Mouse (Mus musculus) heart, embryonic 15.5 days (tissue): ENCODE measurements around the gene Lrrc58. TPM values are rescaled to one million over a fixed set of nuclear protein-coding genes. Genes with fewer than 3 reads are reported as not detected.

Experiments used
- ATAC-seq: fragments of 200-750 bp; cut with Nextera tagmentation; replicated peaks from 2 replicates; pipeline ENCODE4 v1.8.0; 2017; ENCODE audit warnings: low read depth, moderate TSS enrichment; ENCODE audit not compliant: insufficient number of reproducible peaks, insufficient read depth, low FRiP score
- H3K27ac ChIP-seq: fragments of 300-500 bp; sonication (generic); 2 replicates; pipeline ENCODE4 v1.5.1; 2015; ENCODE audit warnings: mild to moderate bottlenecking, inconsistent platforms
- H3K27me3 ChIP-seq: fragments of 300-500 bp; sonication (generic); 2 replicates; pipeline ENCODE4 v1.6.1; 2015; ENCODE audit warnings: inconsistent platforms
- H3K36me3 ChIP-seq: fragments of 300-500 bp; sonication (generic); 2 replicates; pipeline ENCODE4 v1.6.1; 2015; ENCODE audit warnings: mild to moderate bottlenecking, inconsistent platforms
- H3K4me1 ChIP-seq: fragments of 300-500 bp; sonication (generic); replicated peaks from 2 replicates; pipeline ENCODE4 v1.6.1; 2015; ENCODE audit warnings: inconsistent platforms
- H3K4me2 ChIP-seq: fragments of 300-500 bp; sonication (generic); 2 replicates; pipeline ENCODE4 v1.6.1; 2015; ENCODE audit warnings: inconsistent platforms, mild to moderate bottlenecking, moderate library complexity
- H3K4me3 ChIP-seq: fragments of 300-500 bp; sonication (generic); 2 replicates; pipeline ENCODE4 v1.5.1; 2015; ENCODE audit warnings: mild to moderate bottlenecking, inconsistent platforms
- H3K9ac ChIP-seq: fragments of 300-500 bp; sonication (generic); 2 replicates; pipeline ENCODE4 v1.6.1; 2015; ENCODE audit warnings: mild to moderate bottlenecking, inconsistent platforms
- H3K9me3 ChIP-seq: fragments of 300-500 bp; sonication (generic); replicated peaks from 2 replicates; pipeline ENCODE4 v1.6.1; 2016; ENCODE audit warnings: inconsistent platforms
- WGBS: fragments of 180-500 bp; shearing (Covaris S2); methylation state at CpG from one replicate; pipeline ENCODE4 v1.1.7; 2015; ENCODE audit warnings: mixed read lengths; 5-methylcytosine and 5-hydroxymethylcytosine counted together
- polyA plus RNA-seq: library from polyadenylated mRNA; unstranded; fragments of >200 nt; fragmentation: Nextera tagmentation; extraction: Ambion mirVana; gene quantifications from 2 replicates; pipeline ENCODE4 v1.2.1, GENCODE M21; 2015

Lrrc58 gene
- polyA plus RNA-seq, 1 experiment from 2014 or later = 36.4 TPM

DNA sequence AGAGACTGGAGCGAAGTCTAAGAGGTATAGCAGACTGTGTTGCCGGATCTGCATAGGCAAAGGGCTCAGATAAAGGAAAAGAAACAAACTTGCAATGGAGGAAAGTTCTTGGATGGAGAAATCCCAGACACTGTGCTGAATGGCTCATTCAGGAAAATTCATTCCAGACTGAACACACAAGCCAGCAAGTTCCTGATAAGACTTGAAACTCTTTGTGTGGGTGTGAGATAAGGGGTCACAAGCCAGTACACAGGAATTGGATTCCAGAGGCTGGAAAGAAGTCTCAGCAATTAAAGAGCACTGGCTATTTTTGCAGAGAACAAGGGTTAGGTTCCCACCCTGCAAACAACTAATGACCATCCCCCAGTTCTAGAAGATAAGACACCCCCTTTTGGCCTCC lies 25.8 kb downstream of the Lrrc58 start:
- 26% methylated on average over 2 of the region's 2 CpGs for WGBS
- Histone ChIP-seq H3K4me3 (no peak overlapping the region), H3K27ac (peak overlapping the region; percentile 80), H3K9ac (no peak overlapping the region), H3K4me2 (peak overlapping the region; percentile 25), H3K36me3 (no peaks in the 10 kb centered on the region), H3K27me3 (no peaks in the 10 kb centered on the region), H3K4me1 (peaks cover 26% of the 10 kb centered on the region), H3K9me3 (no peaks in the 10 kb centered on the region)
- peak; percentile 95 for ATAC-seq

DNA sequence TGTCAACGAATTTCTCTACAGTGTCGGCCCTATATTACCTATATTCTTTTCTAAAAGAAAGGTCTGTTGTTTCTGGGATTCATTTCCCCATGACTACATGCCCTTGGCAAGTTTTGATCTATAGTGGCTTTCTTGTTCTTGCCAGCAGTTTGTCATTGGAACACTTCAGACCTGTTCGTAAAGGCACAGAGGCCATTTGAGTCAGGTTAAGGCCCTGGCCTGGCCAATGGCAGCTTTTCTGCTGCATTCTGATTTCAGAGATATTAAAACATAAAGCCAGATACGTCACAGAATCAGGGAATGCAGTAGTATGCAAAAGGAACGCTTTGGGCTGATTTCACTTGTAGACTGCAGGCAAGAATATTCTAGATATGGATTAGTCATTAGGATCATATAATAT lies 30.6 kb downstream of the Lrrc58 start:
- no peak for ATAC-seq
- H3K9me3 ChIP-seq = no peaks in the 10 kb centered on the region
- no peak overlapping the region for H3K4me2 ChIP-seq
- no peaks in the 10 kb centered on the region for H3K36me3 ChIP-seq
- H3K4me3 ChIP-seq = no peak overlapping the region
- no peak overlapping the region for H3K27ac ChIP-seq
- peaks cover 13% of the 10 kb centered on the region for H3K4me1 ChIP-seq
- no peak overlapping the region for H3K9ac ChIP-seq
- 84% methylated on average over 5 of the region's 5 CpGs for WGBS
- no peaks in the 10 kb centered on the region for H3K27me3 ChIP-seq

DNA sequence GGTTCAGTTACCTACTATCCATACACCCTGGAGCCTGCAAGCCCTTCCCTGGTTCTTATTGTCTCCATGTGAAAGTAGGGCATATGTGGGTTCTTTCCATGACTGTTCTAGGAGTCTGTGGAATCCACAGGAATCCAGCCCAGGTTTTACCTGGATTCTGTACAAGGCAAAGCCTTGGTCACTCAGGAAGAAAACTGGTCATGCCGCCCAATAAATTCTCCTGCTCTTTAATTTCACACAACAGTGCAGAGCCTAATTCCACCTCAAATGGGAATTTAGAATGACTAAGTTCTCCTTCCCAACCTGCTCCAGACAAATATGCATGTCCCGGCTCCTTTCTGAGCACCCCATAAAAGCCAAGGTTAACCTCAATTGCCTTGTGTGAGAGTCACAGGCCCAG lies 31.2 kb downstream of the Lrrc58 start:
- Histone ChIP-seq H3K4me1 (peaks cover 8% of the 10 kb centered on the region), H3K9ac (no peak overlapping the region), H3K27me3 (no peaks in the 10 kb centered on the region), H3K9me3 (no peaks in the 10 kb centered on the region), H3K36me3 (no peaks in the 10 kb centered on the region), H3K4me2 (no peak overlapping the region), H3K4me3 (no peak overlapping the region), H3K27ac (no peak overlapping the region)
- ATAC-seq = no peak
- 50% methylated on average over 2 of the region's 2 CpGs for WGBS

DNA sequence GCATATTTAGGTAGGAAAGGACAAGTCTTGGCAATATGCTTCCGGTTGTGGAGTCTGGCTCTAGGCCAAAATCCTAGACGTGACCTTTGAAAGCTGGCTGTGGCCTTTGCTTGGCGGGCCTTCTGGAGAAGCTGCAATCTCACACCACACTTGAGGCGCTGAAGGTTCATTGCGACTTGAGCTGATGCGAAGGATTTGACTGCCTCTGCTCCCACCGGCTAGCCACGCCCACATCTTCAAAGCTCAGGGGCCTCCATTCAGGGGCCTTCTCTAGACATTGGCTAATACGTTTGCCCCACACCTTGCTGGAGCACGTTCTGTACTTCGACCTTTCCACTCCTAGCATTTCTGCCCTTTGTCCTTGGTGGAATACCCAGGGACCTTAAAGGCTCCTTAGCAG lies 33.1 kb downstream of the Lrrc58 start:
- 49% methylated on average over 11 of the region's 11 CpGs for WGBS

DNA sequence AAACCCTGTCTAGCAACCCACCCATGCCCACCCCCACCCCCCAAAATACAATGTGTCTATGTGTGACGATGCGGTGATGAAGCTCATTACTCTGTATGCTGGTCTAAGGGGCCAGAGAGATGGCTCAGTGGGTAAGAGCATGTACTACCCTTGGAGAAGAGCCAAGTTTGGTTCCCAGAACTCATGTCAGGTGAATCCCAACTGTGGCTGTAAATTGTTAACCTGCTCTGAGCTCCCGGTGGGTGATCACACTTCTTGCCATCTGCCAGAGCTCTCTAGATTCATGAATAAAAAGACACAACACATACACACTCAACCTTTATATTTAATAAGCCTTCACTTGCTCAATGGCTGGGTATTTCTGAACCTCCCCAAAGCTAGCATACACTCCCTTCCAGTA lies 38.3 kb downstream of the Lrrc58 start:
- no peaks in the 10 kb centered on the region for H3K4me1 ChIP-seq
- no peak overlapping the region for H3K27ac ChIP-seq
- H3K27me3 ChIP-seq = no peaks in the 10 kb centered on the region
- H3K4me3 ChIP-seq = no peak overlapping the region
- no peak overlapping the region for H3K9ac ChIP-seq
- WGBS = 81% methylated on average over 3 of the region's 3 CpGs
- ATAC-seq = no peak
- no peak overlapping the region for H3K4me2 ChIP-seq
- no peaks in the 10 kb centered on the region for H3K36me3 ChIP-seq
- H3K9me3 ChIP-seq = no peaks in the 10 kb centered on the region

More for the DNA sequence above, 33.1 kb downstream of the Lrrc58 start:
- no peak overlapping the region for H3K4me3 ChIP-seq
- no peaks in the 10 kb centered on the region for H3K9me3 ChIP-seq
- no peaks in the 10 kb centered on the region for H3K27me3 ChIP-seq
- H3K27ac ChIP-seq = no peak overlapping the region
- no peaks in the 10 kb centered on the region for H3K36me3 ChIP-seq
- no peak overlapping the region for H3K4me2 ChIP-seq
- H3K9ac ChIP-seq = no peak overlapping the region
- H3K4me1 ChIP-seq = no peaks in the 10 kb centered on the region
- no peak for ATAC-seq

DNA sequence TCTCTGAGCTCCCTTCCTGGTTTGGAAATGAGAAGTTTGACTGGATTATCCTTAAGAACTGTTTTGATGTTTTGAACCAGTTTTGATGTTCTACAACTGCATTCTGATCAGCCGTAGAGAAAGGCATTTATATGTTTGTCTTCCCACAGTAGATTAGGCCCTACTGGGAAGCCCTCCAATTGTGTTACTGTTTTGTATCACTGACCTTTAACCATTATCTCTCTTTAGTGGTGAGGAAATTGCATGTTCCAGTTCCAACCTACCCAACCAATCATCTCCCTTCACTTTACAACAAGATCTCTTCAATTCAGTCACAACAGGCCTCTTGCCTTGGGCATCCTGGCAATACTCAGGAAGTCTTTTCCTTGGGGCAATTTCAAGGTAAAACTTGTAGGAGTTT lies 42.9 kb downstream of the Lrrc58 start:
- H3K4me1 ChIP-seq = 0 out of 2 replicates have a peak, but pooled peaks cover 2% of the 10 kb centered on the region
- H3K36me3 ChIP-seq = no peaks in the 10 kb centered on the region
- H3K4me2 ChIP-seq = no peak overlapping the region
- peaks cover 6% of the 10 kb centered on the region; the same call in 1 of the 2 replicates for H3K27me3 ChIP-seq
- no peak for ATAC-seq
- H3K9ac ChIP-seq = no peak overlapping the region
- no peaks in the 10 kb centered on the region for H3K9me3 ChIP-seq
- H3K4me3 ChIP-seq = no peak overlapping the region
- no peak overlapping the region for H3K27ac ChIP-seq
- WGBS = 76% methylated on average over 1 of the region's 1 CpGs

DNA sequence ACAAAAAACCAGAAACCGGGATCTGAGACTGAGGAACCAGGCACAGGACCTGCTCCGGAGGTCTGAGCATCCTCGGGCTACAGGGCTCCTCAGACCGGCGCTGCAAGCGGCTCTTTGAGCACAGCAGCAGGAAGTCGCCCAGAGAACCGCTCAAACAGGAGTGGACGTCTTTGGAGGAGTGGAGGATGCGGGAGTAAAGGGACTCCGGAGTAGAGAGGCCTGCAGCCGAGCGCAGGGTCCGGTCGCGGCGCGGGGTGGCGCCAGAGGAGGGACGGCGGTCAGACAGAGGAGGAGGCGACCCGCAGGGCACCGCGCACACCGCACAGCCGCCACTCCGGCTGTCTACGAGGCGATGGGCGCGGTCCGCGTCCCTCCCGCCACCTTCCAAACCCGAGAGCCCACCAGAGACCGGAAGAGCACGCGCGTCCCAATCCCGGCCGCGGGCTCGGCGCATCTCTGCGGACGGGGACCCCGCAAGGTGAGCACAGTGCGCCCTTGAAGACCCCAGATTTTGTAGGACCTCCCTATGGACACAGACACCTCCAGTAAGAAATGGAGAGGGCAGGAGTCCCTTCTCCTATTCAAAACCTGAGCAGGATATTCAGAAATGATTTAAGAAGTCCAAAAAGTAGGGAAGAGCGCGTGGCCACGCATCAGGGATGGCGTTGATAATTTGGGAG lies 48.1 kb downstream of the Lrrc58 start, which contains the start of gene Gpr156:
Gene Gpr156 (plus strand): TSS at position 359 of the 680 bp plus-strand sequence.
- no peaks in the 10 kb centered on the region for H3K9me3 ChIP-seq
- peaks cover 6% of the 10 kb centered on the region; the same call in 1 of the 2 replicates for H3K4me1 ChIP-seq
- H3K27me3 ChIP-seq = peaks cover 16% of the 10 kb centered on the region
- peak; percentile 74; the same call in 1 of the 2 replicates for ATAC-seq
- no peaks in the 10 kb centered on the region for H3K36me3 ChIP-seq
- H3K4me2 ChIP-seq = peak within 1 kb of the TSS; percentile 94
- no peak within 1 kb of the TSS for H3K27ac ChIP-seq
- 4% methylated on average over 53 of the region's 53 CpGs for WGBS
- H3K4me3 ChIP-seq = peak within 1 kb of the TSS; percentile 56
- H3K9ac ChIP-seq = peak within 1 kb of the TSS; percentile 46

DNA sequence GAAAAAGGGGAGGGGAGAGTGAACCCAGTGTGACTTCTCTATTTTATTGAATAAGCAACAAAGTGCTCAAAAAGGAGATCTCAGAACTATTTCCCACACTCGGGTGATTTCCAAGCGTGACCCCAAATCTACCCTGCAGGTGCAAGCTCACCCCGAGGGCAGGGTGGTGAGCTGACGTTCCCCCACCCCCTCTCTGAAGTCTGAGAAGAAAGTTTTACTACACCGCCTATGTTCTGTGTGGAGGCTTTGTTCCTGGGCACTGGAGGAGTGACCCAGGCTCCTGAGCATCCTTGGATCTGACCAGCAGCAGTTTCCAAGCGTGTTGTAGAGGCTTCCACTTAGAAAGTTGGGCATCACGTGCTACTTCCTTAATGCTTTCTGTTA lies 48.6 kb downstream of the Lrrc58 start:
- no peak overlapping the region for H3K27ac ChIP-seq
- 0 out of 2 replicates have a peak overlapping the region, but pooled peaks have one; percentile 46 for H3K9ac ChIP-seq
- 35% methylated on average over 7 of the region's 7 CpGs for WGBS

DNA sequence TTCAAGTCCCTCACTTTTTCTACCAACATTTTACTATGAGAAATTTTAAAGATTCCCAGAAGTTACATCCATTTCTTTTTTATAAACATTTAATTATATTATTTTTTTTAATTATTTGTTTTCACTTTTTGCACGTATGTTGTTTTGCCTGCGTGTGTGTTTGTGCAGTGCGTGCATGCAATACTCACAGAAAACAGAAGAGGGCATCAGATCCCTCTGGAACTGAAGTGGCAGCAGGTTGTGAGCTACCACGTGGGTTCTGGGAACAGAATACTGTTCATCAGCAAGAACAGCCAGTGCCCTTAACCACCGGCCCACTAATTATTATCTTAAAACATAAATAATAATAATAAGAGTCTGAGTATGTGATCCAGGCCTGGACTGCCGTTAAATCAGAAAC lies 50.8 kb downstream of the Lrrc58 start:
- Histone ChIP-seq H3K4me2 (no peak overlapping the region), H3K9ac (no peak overlapping the region), H3K4me1 (peaks cover 6% of the 10 kb centered on the region; the same call in 1 of the 2 replicates), H3K4me3 (no peak overlapping the region), H3K27ac (no peak overlapping the region), H3K27me3 (peaks cover 16% of the 10 kb centered on the region), H3K36me3 (no peaks in the 10 kb centered on the region), H3K9me3 (no peaks in the 10 kb centered on the region)
- ATAC-seq = no peak
- 85% methylated on average over 6 of the region's 6 CpGs for WGBS

More for the DNA sequence above, 48.6 kb downstream of the Lrrc58 start:
- Histone ChIP-seq H3K36me3 (no peaks in the 10 kb centered on the region), H3K27me3 (peaks cover 16% of the 10 kb centered on the region), H3K4me2 (peak overlapping the region; percentile 94), H3K4me3 (peak overlapping the region; percentile 56), H3K4me1 (peaks cover 6% of the 10 kb centered on the region; the same call in 1 of the 2 replicates), H3K9me3 (no peaks in the 10 kb centered on the region)
- ATAC-seq = no peak

DNA sequence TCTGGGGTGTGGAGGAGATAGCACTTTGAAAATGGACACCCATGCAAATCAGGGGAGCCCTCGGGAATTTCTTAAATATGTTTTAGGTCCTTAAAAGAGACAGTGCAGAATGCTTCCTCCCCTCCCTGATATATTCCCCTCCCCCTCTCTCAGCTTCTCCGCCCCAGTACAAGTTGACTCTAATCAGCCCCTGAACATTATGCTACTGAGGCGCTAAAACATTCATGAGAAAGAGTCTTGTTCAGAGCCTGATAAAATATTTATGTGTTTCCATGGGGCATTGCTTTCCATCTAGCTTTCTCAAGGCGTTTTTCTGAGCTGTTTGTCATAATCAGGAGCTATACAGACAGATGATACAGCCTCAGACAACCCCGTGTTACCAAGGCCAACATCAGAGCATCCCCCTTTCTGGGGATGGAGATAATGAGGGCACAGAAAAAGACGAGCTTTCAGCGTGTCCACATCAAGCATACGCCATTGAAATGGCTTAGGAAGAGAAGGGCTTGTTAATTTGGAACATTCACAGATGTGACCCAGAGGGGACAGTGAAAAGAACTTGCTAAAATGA lies 52.7 kb downstream of the Lrrc58 start:
- H3K4me2 ChIP-seq = no peak overlapping the region
- H3K9me3 ChIP-seq = no peaks in the 10 kb centered on the region
- H3K9ac ChIP-seq = no peak overlapping the region
- 57% methylated on average over 8 of the region's 8 CpGs for WGBS
- H3K27ac ChIP-seq = no peak overlapping the region
- H3K4me3 ChIP-seq = no peak overlapping the region
- peaks cover 6% of the 10 kb centered on the region; the same call in 1 of the 2 replicates for H3K4me1 ChIP-seq
- H3K36me3 ChIP-seq = no peaks in the 10 kb centered on the region
- H3K27me3 ChIP-seq = peaks cover 10% of the 10 kb centered on the region; the same call in 1 of the 2 replicates
- no peak for ATAC-seq

DNA sequence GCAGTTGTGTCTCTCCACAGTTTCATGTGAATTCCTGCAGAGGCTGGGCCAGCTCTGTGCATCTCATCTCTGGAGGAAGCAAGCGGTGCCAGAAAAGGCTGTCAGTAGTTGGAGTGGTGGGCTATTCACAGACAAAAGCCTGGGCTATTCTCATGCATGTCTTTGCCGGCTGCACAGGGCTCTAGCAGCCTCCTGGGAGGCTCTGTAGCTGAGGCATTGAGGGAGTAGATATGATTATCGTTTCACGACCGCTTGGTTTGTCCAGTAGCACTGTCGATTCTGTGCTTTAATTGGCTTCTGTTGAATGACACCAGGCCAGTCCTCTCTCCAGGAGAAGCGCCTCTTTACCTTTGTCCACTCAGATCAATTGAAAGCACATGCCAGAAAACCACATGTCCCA lies 57.9 kb downstream of the Lrrc58 start:
- H3K27ac ChIP-seq = no peak overlapping the region
- no peaks in the 10 kb centered on the region for H3K9me3 ChIP-seq
- H3K4me2 ChIP-seq = no peak overlapping the region
- no peaks in the 10 kb centered on the region for H3K27me3 ChIP-seq
- no peak overlapping the region for H3K9ac ChIP-seq
- no peak overlapping the region for H3K4me3 ChIP-seq
- peaks cover 5% of the 10 kb centered on the region; the same call in 1 of the 2 replicates for H3K4me1 ChIP-seq
- H3K36me3 ChIP-seq = no peaks in the 10 kb centered on the region
- ATAC-seq = no peak
- WGBS = 25% methylated on average over 7 of the region's 7 CpGs
